Mouse (Mus musculus): ENCODE data around the gene Zdhhc19. TPM values are rescaled to one million over a fixed set of nuclear protein-coding genes. Genes with fewer than 3 reads are reported as not detected.

The Zdhhc19 gene
- total RNA-seq, 1 experiment from 2014 or later: not detected

GRCm38 (mm10) chr16:32516006-32516962 is 20.2 kb downstream of the Zdhhc19 start:
- DNase-seq: peak; percentile 34

DNA sequence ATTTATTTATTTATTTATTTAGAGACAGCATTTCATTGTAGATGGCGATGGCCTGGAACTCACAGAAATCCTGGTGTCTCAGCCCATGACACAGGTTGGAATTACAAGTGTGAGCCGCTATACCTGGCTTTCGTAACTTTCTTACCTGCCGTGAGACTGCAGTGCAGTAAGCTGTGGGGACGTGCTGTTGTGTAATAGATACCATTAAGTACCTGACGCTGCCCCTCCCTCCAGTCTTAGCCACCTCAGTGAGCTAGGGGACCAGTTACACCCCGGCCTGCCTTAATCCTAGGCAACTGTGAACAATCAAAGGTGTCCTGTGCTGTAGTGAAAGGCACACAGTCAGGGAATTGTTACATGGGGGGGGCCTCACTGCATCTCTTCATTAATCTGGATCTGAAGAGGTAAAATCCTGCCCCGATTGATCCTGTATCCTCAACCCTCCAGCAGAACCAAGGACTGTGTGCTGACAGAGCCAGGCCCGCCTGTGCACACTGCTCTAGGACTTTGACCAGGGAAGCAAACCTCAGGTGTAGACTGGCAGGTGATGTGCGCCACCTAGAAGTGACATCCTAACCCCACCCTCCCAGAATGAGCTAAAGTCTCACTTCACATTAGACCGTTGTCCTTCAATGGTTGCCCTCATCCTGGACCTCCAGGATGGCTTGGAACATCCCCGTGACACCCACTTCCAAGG is 21.9 kb downstream of the Zdhhc19 start:
- no peak for DNase-seq

- no peak for DNase-seq
These were observed 23.7 kb downstream of the Zdhhc19 start for GRCm38 (mm10) chr16:32519656-32520371.

- peak; percentile 48 for DNase-seq
These were observed 24.3 kb downstream of the Zdhhc19 start for GRCm38 (mm10) chr16:32520372-32520748.

DNA sequence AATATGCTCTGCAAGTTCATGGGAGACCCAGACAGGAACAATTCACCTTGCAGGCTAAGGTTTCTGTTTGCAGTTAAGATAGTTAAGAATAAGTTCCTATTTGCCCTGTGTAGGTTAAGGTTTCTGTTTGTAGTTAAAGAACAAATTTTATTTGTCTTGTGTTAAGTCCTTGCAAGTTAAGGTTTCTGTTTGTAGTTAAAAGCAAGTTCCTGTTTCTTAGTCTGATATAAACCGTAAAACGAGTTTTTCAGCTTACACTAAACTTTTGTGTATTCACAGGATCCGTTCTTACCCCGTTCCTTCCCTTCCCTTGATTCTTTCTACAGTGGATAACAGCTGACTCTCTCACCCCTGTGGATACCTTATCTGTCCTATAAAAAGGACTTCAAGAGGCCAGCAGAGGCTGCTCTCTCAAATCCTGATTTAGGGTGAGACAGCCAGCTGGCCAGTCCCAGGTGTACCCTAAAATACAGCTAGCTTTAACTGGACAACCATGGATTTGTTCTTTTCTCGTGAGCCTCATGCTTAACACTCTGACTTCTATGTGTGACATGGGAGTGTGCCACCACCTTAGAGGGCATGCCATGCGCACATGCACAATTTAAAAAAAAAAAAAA is 26.6 kb downstream of the Zdhhc19 start:
- DNase-seq: no peak

GRCm38 (mm10) chr16:32523462-32524243 is 27.6 kb downstream of the Zdhhc19 start:
- DNase-seq: peak; percentile 89

GRCm38 (mm10) chr16:32524244-32524615 is 28.2 kb downstream of the Zdhhc19 start:
- DNase-seq: peak; percentile 61

DNA sequence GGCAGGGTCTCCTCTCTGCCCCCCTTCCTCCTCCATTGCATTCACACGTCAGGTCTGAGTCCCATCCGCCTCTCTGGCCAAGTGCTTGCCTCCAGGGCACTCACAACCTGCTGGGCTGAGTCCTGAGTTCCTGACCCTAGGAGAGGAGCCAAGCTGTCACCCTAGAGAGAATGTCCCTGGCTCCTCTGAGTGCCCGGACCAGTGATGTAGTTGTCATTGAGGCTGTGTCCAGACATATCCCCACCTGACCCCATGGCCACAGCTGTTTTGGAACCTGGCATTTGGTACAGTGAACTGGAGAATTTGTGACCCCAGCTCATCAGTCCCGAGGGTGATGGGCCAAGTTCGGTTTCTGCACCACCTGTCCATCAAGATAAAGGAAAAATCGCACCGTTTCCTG is 30.8 kb downstream of the Zdhhc19 start:
- peak; percentile 45 for DNase-seq

- DNase-seq: no peak
These were observed 37.1 kb downstream of the Zdhhc19 start for GRCm38 (mm10) chr16:32532878-32533826.

DNA sequence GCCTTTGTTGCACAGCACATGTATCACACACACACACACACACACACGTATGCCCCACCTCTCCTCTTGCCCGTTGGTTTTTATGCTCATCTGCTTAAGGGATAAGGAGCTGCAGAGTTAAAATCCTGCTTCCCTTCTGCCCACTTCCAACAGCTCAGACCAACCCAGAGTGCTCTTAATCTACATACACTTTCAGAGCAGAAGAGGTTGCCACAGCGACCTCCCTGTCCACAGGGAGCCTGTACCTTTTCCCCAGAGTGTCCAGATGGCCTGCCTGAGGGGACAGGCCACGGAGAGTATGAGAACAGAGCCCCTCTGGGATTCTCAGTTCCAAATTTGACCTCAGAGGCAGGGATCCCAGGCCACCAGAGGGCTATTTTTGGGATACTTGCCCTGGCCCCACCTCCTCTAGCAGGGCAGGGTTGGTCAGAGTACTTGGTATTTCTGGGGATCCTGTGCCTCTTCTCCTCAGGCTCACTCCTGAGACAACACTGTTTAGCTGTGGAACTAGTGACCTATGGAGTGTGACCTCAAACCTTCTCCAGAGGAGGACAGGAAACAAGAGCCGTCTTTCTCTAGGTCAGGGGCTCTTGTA is 39.2 kb downstream of the Zdhhc19 start:
- peak; percentile 57 for DNase-seq

- DNase-seq: no peak
These were observed 42.0 kb downstream of the Zdhhc19 start for GRCm38 (mm10) chr16:32537867-32538660.

- DNase-seq: no peak
These were observed 42.7 kb downstream of the Zdhhc19 start for GRCm38 (mm10) chr16:32538761-32539255.

DNA sequence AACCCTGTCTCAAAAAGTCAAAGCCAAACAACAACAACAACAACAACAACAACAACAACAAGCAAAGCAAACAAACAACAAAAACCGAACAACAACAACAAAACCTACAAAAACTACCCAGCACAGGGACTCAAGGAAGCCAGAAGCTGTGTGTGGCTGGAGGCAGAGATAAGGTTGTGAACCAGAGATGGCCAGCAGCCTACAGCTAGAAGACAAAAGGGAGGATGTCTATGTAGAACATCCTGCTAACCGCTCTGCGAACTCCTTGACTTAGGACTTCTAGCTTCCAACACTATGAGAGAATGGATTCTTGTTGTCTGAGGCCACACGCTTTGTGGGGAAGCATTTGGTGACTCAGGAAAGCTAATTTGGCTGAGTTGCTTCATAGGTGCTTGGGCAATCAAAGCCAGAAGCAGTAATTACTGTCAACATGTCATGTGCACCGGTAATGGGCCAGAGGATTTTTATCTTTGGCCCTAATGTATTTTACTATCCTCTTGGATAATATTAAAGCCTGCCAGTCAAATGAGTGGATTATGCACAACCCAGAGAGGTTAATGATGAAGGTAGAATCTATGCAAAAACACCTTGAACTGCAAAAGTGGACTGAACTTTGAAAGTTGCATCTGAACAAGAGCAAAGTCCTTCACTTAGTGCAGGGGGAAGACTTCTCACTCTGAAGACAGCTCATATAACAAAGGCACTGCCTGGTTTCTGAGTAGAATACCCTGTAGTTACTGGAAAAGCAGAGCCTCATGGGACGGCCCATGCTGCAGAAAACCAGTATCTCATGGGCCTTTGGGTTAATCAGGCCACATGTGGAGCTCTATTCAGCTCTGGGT is 45.5 kb downstream of the Zdhhc19 start:
- DNase-seq: peak; percentile 51

- DNase-seq: no peak
These were observed 47.4 kb downstream of the Zdhhc19 start for GRCm38 (mm10) chr16:32543422-32543821.

GRCm38 (mm10) chr16:32547156-32548068 is 51.3 kb downstream of the Zdhhc19 start:
- no peak for DNase-seq

GRCm38 (mm10) chr16:32550084-32550483 is 54.0 kb downstream of the Zdhhc19 start:
- no peak for DNase-seq

DNA sequence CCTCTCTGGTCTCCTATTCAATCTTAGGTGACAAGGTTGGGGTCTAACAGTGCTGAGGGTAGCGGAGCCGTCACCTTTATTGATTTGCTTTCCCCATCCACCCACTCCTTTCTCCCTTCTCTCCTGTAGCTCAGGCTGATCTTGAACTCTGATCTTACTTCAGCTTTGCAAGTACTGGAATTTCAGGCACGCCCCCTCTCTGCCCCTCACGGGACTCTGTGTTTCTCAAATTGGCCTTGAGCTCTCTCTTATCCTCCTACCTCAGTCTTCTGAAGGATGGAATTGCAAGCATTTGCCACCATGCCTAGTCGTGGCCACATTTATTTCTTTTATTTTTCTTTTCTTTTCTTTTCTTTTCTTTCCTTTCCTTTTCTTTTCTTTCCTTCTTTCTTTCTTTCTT is 54.4 kb downstream of the Zdhhc19 start:
- no peak for DNase-seq
